Mouse (Mus musculus) small intestine, adult 2 months (tissue): ENCODE results near the gene Gstp3.

ENCODE experiments used
- CTCF ChIP-seq: fragments of 200-500 bp; IDR thresholded peaks from 2 replicates; pipeline ENCODE4 v1.5.1; 2012; ENCODE audit warnings: low read depth, mild to moderate bottlenecking, control low read depth, inconsistent platforms, low read length, moderate library complexity, mixed read lengths; ENCODE audit not compliant: insufficient replicate concordance, insufficient read length; ENCODE audit errors: extremely low read depth
- POLR2A ChIP-seq: fragments of 200-500 bp; IDR thresholded peaks from 2 replicates; pipeline ENCODE4 v1.6.1; 2012; ENCODE audit warnings: low read depth, mild to moderate bottlenecking, control low read depth, inconsistent platforms, low read length, moderate library complexity

GRCm38 (mm10) chr19:4103294-4103693, 43.9 kb upstream of the Gstp3 start:
- no peak for TF ChIP-seq POLR2A
- no peak for TF ChIP-seq CTCF
